Comparison of ENCODE assay signal across 25 mouse cellular contexts in genomic region chr5:122687391-122687790, GRCm38 (mm10). TPM values are rescaled to one million over a fixed set of nuclear protein-coding genes. Genes with fewer than 3 reads are reported as not detected.
DNase-seq lines count a peak whose midpoint lies in the region; ATAC-seq and TF ChIP-seq lines count a peak whose summit lies in the region.
"Had no signal": no experiment of that assay in that cellular context is flagged by ENCODE, and none has a peak within 500 bp of the region (broad histone marks: within the 10 kb centered on the region; RNA-seq: fewer than 3 reads in every experiment).

No protein-coding gene starts in this region.

- no peaks in the 10 kb centered on the region for H3K36me3 ChIP-seq in embryonic facial prominence, embryonic 14.5 days (ENCODE audit: control insufficient read depth, insufficient read depth, low read length)
- H3K36me3 ChIP-seq in embryonic facial prominence, embryonic 10.5 days (replicated peaks), result no peaks in the 10 kb centered on the region
- no peaks in the 10 kb centered on the region for H3K36me3 ChIP-seq in kidney, postnatal 0 days (ENCODE audit: insufficient read depth, low read length)
- H3K36me3 ChIP-seq in lung, embryonic 14.5 days (ENCODE audit: insufficient read depth), result no peaks in the 10 kb centered on the region
- H3K36me3 ChIP-seq: embryonic facial prominence, embryonic 13.5 days; forebrain, embryonic 15.5 days; G1E had no signal

- WGBS in embryonic facial prominence, embryonic 14.5 days, result 51% methylated on average over 4 of the region's 4 CpGs
- WGBS in embryonic facial prominence, embryonic 10.5 days, result 91% methylated on average over 4 of the region's 4 CpGs
- 80% methylated on average over 4 of the region's 4 CpGs for WGBS in kidney, postnatal 0 days
- 64% methylated on average over 4 of the region's 4 CpGs for WGBS in lung, embryonic 14.5 days
- WGBS in lung, adult 2 months, result 62% methylated on average over 4 of the region's 4 CpGs

- no peaks in the 10 kb centered on the region for H3K9me3 ChIP-seq in embryonic facial prominence, embryonic 14.5 days (ENCODE audit: control insufficient read depth, low read length)
- H3K9me3 ChIP-seq in embryonic facial prominence, embryonic 10.5 days, result no peaks in the 10 kb centered on the region
- no peaks in the 10 kb centered on the region for H3K9me3 ChIP-seq in kidney, postnatal 0 days (replicated peaks; ENCODE audit: low read length)
- no peaks in the 10 kb centered on the region for H3K9me3 ChIP-seq in lung, embryonic 14.5 days (ENCODE audit: low read depth, low read length)
- H3K9me3 ChIP-seq: embryonic facial prominence, embryonic 13.5 days; forebrain, embryonic 13.5 days; forebrain, embryonic 15.5 days had no signal

- ATAC-seq in embryonic facial prominence, embryonic 14.5 days (ENCODE audit: low read depth), result no peak
- no peak for ATAC-seq in kidney, postnatal 0 days (replicated peaks; ENCODE audit: low FRiP score, low read depth)
- ATAC-seq in lung, embryonic 14.5 days (ENCODE audit: insufficient read depth), result no peak
- ATAC-seq: activated CD4-positive, CD25-positive, alpha-beta regulatory T cell, adult 4 months; CD4-positive, CD25-positive, alpha-beta regulatory T cell, adult 4 months; forebrain, embryonic 13.5 days; forebrain, embryonic 15.5 days; Patski had no signal

- H3K4me1 ChIP-seq in embryonic facial prominence, embryonic 14.5 days (ENCODE audit: control insufficient read depth, insufficient read depth, low read length), result no peaks in the 10 kb centered on the region
- peaks cover under 1% of the 10 kb centered on the region; the same call in 1 of the 2 replicates for H3K4me1 ChIP-seq in embryonic facial prominence, embryonic 10.5 days
- H3K4me1 ChIP-seq in kidney, postnatal 0 days (replicated peaks; ENCODE audit: insufficient read depth, low read length), result no peaks in the 10 kb centered on the region
- no peaks in the 10 kb centered on the region for H3K4me1 ChIP-seq in lung, embryonic 14.5 days (ENCODE audit: insufficient read depth)
- H3K4me1 ChIP-seq in lung, adult 2 months (ENCODE audit: control insufficient read depth, insufficient read depth, low read length), result no peaks in the 10 kb centered on the region
- H3K4me1 ChIP-seq: embryonic facial prominence, embryonic 13.5 days; forebrain, embryonic 13.5 days; forebrain, embryonic 15.5 days had no signal

- no peak overlapping the region for H3K9ac ChIP-seq in embryonic facial prominence, embryonic 14.5 days (ENCODE audit: low read depth, low read length)
- H3K9ac ChIP-seq in kidney, postnatal 0 days (ENCODE audit: low read depth, low read length), result no peak overlapping the region
- H3K9ac ChIP-seq in lung, embryonic 14.5 days, result no peak overlapping the region
- H3K9ac ChIP-seq: embryonic facial prominence, embryonic 13.5 days; forebrain, embryonic 13.5 days; forebrain, embryonic 15.5 days had no signal

- no peak for TF ChIP-seq POLR2A in lung, adult 2 months (IDR thresholded peaks at IDR 0.05; ENCODE audit: borderline replicate concordance, extremely low read depth, low read depth, low read length)

- no peak overlapping the region for H3K4me3 ChIP-seq in embryonic facial prominence, embryonic 14.5 days (ENCODE audit: low read depth, low read length)
- H3K4me3 ChIP-seq in embryonic facial prominence, embryonic 10.5 days, result no peak overlapping the region
- H3K4me3 ChIP-seq in kidney, postnatal 0 days (replicated peaks; ENCODE audit: low read depth, low read length), result no peak overlapping the region
- no peak overlapping the region for H3K4me3 ChIP-seq in lung, embryonic 14.5 days (ENCODE audit: low read depth, low read length)
- H3K4me3 ChIP-seq in lung, adult 2 months (replicated peaks; ENCODE audit: extremely low read depth, low read depth, low read length), result no peak overlapping the region
- H3K4me3 ChIP-seq: embryonic facial prominence, embryonic 13.5 days; forebrain, embryonic 13.5 days; forebrain, embryonic 15.5 days had no signal

- no peaks in the 10 kb centered on the region for H3K27me3 ChIP-seq in embryonic facial prominence, embryonic 14.5 days (replicated peaks; ENCODE audit: control insufficient read depth, insufficient read depth, low read length)
- H3K27me3 ChIP-seq in embryonic facial prominence, embryonic 10.5 days (replicated peaks; ENCODE audit: low read depth, poor library complexity, severe bottlenecking), result no peaks in the 10 kb centered on the region
- no peaks in the 10 kb centered on the region for H3K27me3 ChIP-seq in kidney, postnatal 0 days (ENCODE audit: insufficient read depth, low read length)
- no peaks in the 10 kb centered on the region for H3K27me3 ChIP-seq in lung, embryonic 14.5 days (ENCODE audit: insufficient read depth, low read length)
- H3K27me3 ChIP-seq: CH12.LX; embryonic facial prominence, embryonic 13.5 days; forebrain, embryonic 13.5 days; forebrain, embryonic 15.5 days; Patski had no signal

- H3K4me2 ChIP-seq in embryonic facial prominence, embryonic 14.5 days (ENCODE audit: low read depth, low read length), result no peak overlapping the region
- H3K4me2 ChIP-seq in kidney, postnatal 0 days (ENCODE audit: low read length), result no peak overlapping the region
- H3K4me2 ChIP-seq in lung, embryonic 14.5 days, result no peak overlapping the region
- H3K4me2 ChIP-seq: embryonic facial prominence, embryonic 13.5 days; forebrain, embryonic 13.5 days; forebrain, embryonic 15.5 days had no signal

- TF ChIP-seq CTCF in kidney, postnatal 0 days (IDR thresholded peaks at IDR 0.05; ENCODE audit: low read depth), result no peak
- no peak for TF ChIP-seq CTCF in lung, embryonic 14.5 days (IDR thresholded peaks at IDR 0.05; ENCODE audit: low read depth)
- no peak for TF ChIP-seq CTCF in lung, adult 2 months (IDR thresholded peaks at IDR 0.05; ENCODE audit: insufficient read depth, low read length)

- peak; percentile 71 for DNase-seq in embryonic facial prominence, embryonic 14.5 days (ENCODE audit: low spot score)
- DNase-seq in embryonic facial prominence, embryonic 10.5 days (ENCODE audit: low spot score), result no peak
- peak; percentile 35 for DNase-seq in kidney, postnatal 0 days (ENCODE audit: low spot score)
- DNase-seq in kidney, adult 18-20 months, result no peak
- DNase-seq in lung, embryonic 14.5 days, result peak; percentile 72
- no peak for DNase-seq in lung, adult 2 months
- peak; percentile 22 for DNase-seq in lung, postnatal 10 days
- no peak for DNase-seq in lung, adult 18-20 months
- DNase-seq: adrenal gland, adult 8-10 months; adrenal gland, postnatal 14 days; adrenal gland, postnatal 36 days; B cell, adult 2 months; cerebellum, adult 11-12 months; cerebellum, adult 2 months; cerebellum, adult 9-10 months; cerebellum, postnatal 10 days; cerebellum, postnatal 25 days had no signal

- no peak overlapping the region for H3K27ac ChIP-seq in embryonic facial prominence, embryonic 14.5 days (replicated peaks; ENCODE audit: low read depth, low read length)
- no peak overlapping the region for H3K27ac ChIP-seq in embryonic facial prominence, embryonic 10.5 days (replicated peaks)
- H3K27ac ChIP-seq in kidney, postnatal 0 days, result no peak overlapping the region
- H3K27ac ChIP-seq in lung, embryonic 14.5 days (ENCODE audit: low read depth), result no peak overlapping the region
- H3K27ac ChIP-seq: embryonic facial prominence, embryonic 13.5 days; forebrain, embryonic 13.5 days; forebrain, embryonic 15.5 days had no signal

RNA-seq across cellular contexts. Expression of gene P2rx4, which starts 20.0 kb away (rescaled TPM):
- 20.1 and 22.2 TPM in 2 replicates for polyA plus RNA-seq in embryonic facial prominence, embryonic 14.5 days (2014; fragmentation: Nextera tagmentation; extraction: Ambion mirVana)
- polyA plus RNA-seq in embryonic facial prominence, embryonic 10.5 days (2016; fragmentation: Nextera tagmentation; extraction: Ambion mirVana), result 5.1 and 6.5 TPM in 2 replicates
- polyA plus RNA-seq in kidney, postnatal 0 days (2015; fragmentation: Nextera tagmentation; extraction: Ambion mirVana), result 33.7 and 39.6 TPM in 2 replicates
- polyA plus RNA-seq in lung, embryonic 14.5 days (2014; fragmentation: Nextera tagmentation; extraction: Ambion mirVana), result 13.1 and 15.7 TPM in 2 replicates
- polyA plus RNA-seq in lung, adult 2 months (2012; rRNA removed), result 87.8 and 112 TPM in 2 replicates

RNA-seq across cellular contexts. Expression of gene P2rx7, which starts 43.7 kb away (rescaled TPM):
- polyA plus RNA-seq in embryonic facial prominence, embryonic 14.5 days (2014; fragmentation: Nextera tagmentation; extraction: Ambion mirVana), result 2.1 and 2.3 TPM in 2 replicates
- polyA plus RNA-seq in embryonic facial prominence, embryonic 10.5 days (2016; fragmentation: Nextera tagmentation; extraction: Ambion mirVana), result 0.30 and 0.35 TPM in 2 replicates
- polyA plus RNA-seq in kidney, postnatal 0 days (2015; fragmentation: Nextera tagmentation; extraction: Ambion mirVana), result 1.4 and 2.3 TPM in 2 replicates
- polyA plus RNA-seq in lung, embryonic 14.5 days (2014; fragmentation: Nextera tagmentation; extraction: Ambion mirVana), result 1.3 and 2.7 TPM in 2 replicates
- 36.5 and 53.2 TPM in 2 replicates for polyA plus RNA-seq in lung, adult 2 months (2012; rRNA removed)

Comparison
In these comparisons a context has a peak if more than half of its experiments do, and no peak if none do; other contexts are left out.
1. DNase-seq: peak in embryonic facial prominence, embryonic 14.5 days (single experiment), kidney, postnatal 0 days (single experiment), lung, embryonic 14.5 days (single experiment) and lung, postnatal 10 days (single experiment); none in embryonic facial prominence, embryonic 10.5 days (single experiment), kidney, adult 18-20 months (single experiment), lung, adult 2 months (single experiment) and lung, adult 18-20 months (0 of 2).
2. RNA of gene P2rx7, which starts 43.7 kb away (polyA plus RNA-seq): 36.5 to 53.2 TPM in lung, adult 2 months; 1.3 to 2.7 TPM in lung, embryonic 14.5 days, 2.1 to 2.3 TPM in embryonic facial prominence, embryonic 14.5 days, 1.4 to 2.3 TPM in kidney, postnatal 0 days and 0.30 to 0.35 TPM in embryonic facial prominence, embryonic 10.5 days; every median in the first group is over 10 times any median in the second.